Mouse (Mus musculus) G1E (cell line): Measurements from ENCODE around the gene Rnf181. TPM values are rescaled to one million over a fixed set of nuclear protein-coding genes. Genes with fewer than 3 reads are reported as not detected.

Experiments used
- ATAC-seq: 2 replicates; pipeline ENCODE4 v1.8.0; 2016; ENCODE audit warnings: mild to moderate bottlenecking; ENCODE audit not compliant: insufficient number of reproducible peaks, poor library complexity, low FRiP score, severe bottlenecking; ENCODE audit errors: extremely low read depth
- DNase-seq: peaks from one replicate; pipeline ENCODE4 v3.0.0; 2012; ENCODE audit warnings: low spot score
- H3K27me3 ChIP-seq: 2 replicates; pipeline ENCODE4 v1.6.1; 2012; ENCODE audit warnings: mild to moderate bottlenecking, low read length, inconsistent platforms; ENCODE audit not compliant: insufficient read depth
- H3K36me3 ChIP-seq: replicated peaks from 2 replicates; pipeline ENCODE3; 2012; ENCODE audit warnings: mild to moderate bottlenecking, inconsistent platforms
- H3K4me1 ChIP-seq: 2 replicates; pipeline ENCODE4 v1.6.1; 2012; ENCODE audit warnings: low read depth, low read length, inconsistent platforms, mixed read lengths; ENCODE audit not compliant: insufficient read depth
- H3K4me3 ChIP-seq: 2 replicates; pipeline ENCODE4 v1.5.1; 2012; ENCODE audit warnings: low read depth, mild to moderate bottlenecking, inconsistent platforms, low read length, moderate library complexity, mixed read lengths
- H3K9me3 ChIP-seq: replicated peaks from 2 replicates; pipeline ENCODE4 v1.6.1; 2012; ENCODE audit warnings: inconsistent platforms
- CTCF ChIP-seq: IDR thresholded peaks from 2 replicates; pipeline ENCODE4 v1.5.1; 2012; ENCODE audit warnings: low read depth, low read length, inconsistent platforms, mixed read lengths
- GATA1 ChIP-seq: IDR thresholded peaks from 2 replicates; pipeline ENCODE4 v1.6.1; 2012; ENCODE audit warnings: borderline replicate concordance, low read length, inconsistent platforms, mixed read lengths
- GATA2 ChIP-seq: IDR thresholded peaks from 2 replicates; pipeline ENCODE4 v1.6.1; 2012; ENCODE audit warnings: low read depth, low read length, inconsistent platforms, borderline replicate concordance
- POLR2AphosphoS5 ChIP-seq: IDR thresholded peaks from 2 replicates; pipeline ENCODE4 v1.6.1; 2012; ENCODE audit warnings: low read depth, low read length, inconsistent platforms; ENCODE audit not compliant: insufficient replicate concordance
- TAL1 ChIP-seq: conservative IDR thresholded peaks from 2 replicates; pipeline ENCODE4 v1.6.1; 2012; ENCODE audit warnings: low read depth, low read length, inconsistent platforms, mixed read lengths
- polyA plus RNA-seq: library from polyadenylated mRNA; stranded (reverse); fragments of >175 nt; gene quantifications from 2 replicates; pipeline ENCODE4 v1.2.3, GENCODE M21; 2012
- total RNA-seq, 2 experiments: library from RNA; stranded (forward) in 1 of 2; stranded (reverse) in 1 of 2; fragments of 200-1000 nt in 1 of 2; fragments of >200 nt in 1 of 2; fragmentation: Nextera tagmentation in 1 of 2; gene quantifications; 2 replicates each; pipeline ENCODE4 v1.2.3; 2014 to 2017

Gene Rnf181
- total and polyA plus RNA-seq, 3 experiments: 153 to 244 (median 165) TPM

GRCm38 (mm10) chr6:72409567-72409966 is 42.8 kb upstream of the Rnf181 start:
- ATAC-seq (no peak), DNase-seq (no peak)
- no peaks in the 10 kb centered on the region for H3K9me3 ChIP-seq
- H3K4me3 ChIP-seq: no peak overlapping the region
- peaks cover 31% of the 10 kb centered on the region for H3K4me1 ChIP-seq
- TF ChIP-seq CTCF (peak; percentile 48), GATA2 (no peak)
- H3K27me3 ChIP-seq: peaks cover 5% of the 10 kb centered on the region; the same call in 1 of the 2 replicates
- H3K36me3 ChIP-seq: peaks cover 8% of the 10 kb centered on the region

- Histone ChIP-seq H3K36me3 (peaks cover 8% of the 10 kb centered on the region), H3K4me1 (peaks cover 25% of the 10 kb centered on the region), H3K9me3 (no peaks in the 10 kb centered on the region), H3K27me3 (peaks cover 5% of the 10 kb centered on the region; the same call in 1 of the 2 replicates), H3K4me3 (no peak overlapping the region)
- DNase-seq (no peak), ATAC-seq (peak; percentile 91)
- no peak for TF ChIP-seq POLR2AphosphoS5
- peak; percentile 96 for TF ChIP-seq CTCF
These were observed 40.4 kb upstream of the Rnf181 start for GRCm38 (mm10) chr6:72407119-72407518.

- Histone ChIP-seq H3K27me3 (no peaks in the 10 kb centered on the region), H3K4me1 (peaks cover 26% of the 10 kb centered on the region), H3K36me3 (peaks cover 8% of the 10 kb centered on the region), H3K4me3 (no peak overlapping the region), H3K9me3 (no peaks in the 10 kb centered on the region)
- no peak for TF ChIP-seq TAL1
- TF ChIP-seq CTCF: no peak
- no peak for TF ChIP-seq GATA2
- TF ChIP-seq POLR2AphosphoS5: no peak
- TF ChIP-seq GATA1: no peak
- DNase-seq (no peak), ATAC-seq (no peak)
These were observed 38.6 kb upstream of the Rnf181 start for GRCm38 (mm10) chr6:72405356-72405755.

- ATAC-seq (no peak), DNase-seq (no peak)
- H3K4me1 ChIP-seq: peaks cover 45% of the 10 kb centered on the region
- H3K4me3 ChIP-seq: no peak overlapping the region
- no peaks in the 10 kb centered on the region for H3K9me3 ChIP-seq
- TF ChIP-seq GATA2 (no peak), CTCF (peak; percentile 70), POLR2AphosphoS5 (no peak), TAL1 (no peak)
- peaks cover 31% of the 10 kb centered on the region for H3K36me3 ChIP-seq
- no peaks in the 10 kb centered on the region for H3K27me3 ChIP-seq
These were observed 35.1 kb upstream of the Rnf181 start for GRCm38 (mm10) chr6:72401875-72402274.

- Histone ChIP-seq H3K27me3 (no peaks in the 10 kb centered on the region), H3K4me1 (peaks cover 48% of the 10 kb centered on the region), H3K9me3 (no peaks in the 10 kb centered on the region), H3K36me3 (peaks cover 38% of the 10 kb centered on the region), H3K4me3 (no peak overlapping the region)
- DNase-seq (no peak), ATAC-seq (no peak)
- TF ChIP-seq GATA2 (no peak), CTCF (no peak), POLR2AphosphoS5 (no peak), GATA1 (no peak), TAL1 (no peak)
These were observed 33.2 kb upstream of the Rnf181 start for GRCm38 (mm10) chr6:72399967-72400366.

GRCm38 (mm10) chr6:72396837-72397251 is 30.1 kb upstream of the Rnf181 start:
- DNase-seq (no peak), ATAC-seq (no peak)
- Histone ChIP-seq H3K36me3 (peaks cover 66% of the 10 kb centered on the region), H3K27me3 (no peaks in the 10 kb centered on the region), H3K4me1 (peaks cover 69% of the 10 kb centered on the region), H3K4me3 (no peak overlapping the region), H3K9me3 (no peaks in the 10 kb centered on the region)
- TF ChIP-seq TAL1: no peak
- TF ChIP-seq POLR2AphosphoS5: no peak
- TF ChIP-seq GATA1: no peak
- no peak for TF ChIP-seq GATA2
- no peak for TF ChIP-seq CTCF

GRCm38 (mm10) chr6:72392341-72392740 is 25.6 kb upstream of the Rnf181 start:
- H3K9me3 ChIP-seq: no peaks in the 10 kb centered on the region
- peak overlapping the region; percentile 53; the same call in 1 of the 2 replicates for H3K4me3 ChIP-seq
- H3K4me1 ChIP-seq: peaks cover 69% of the 10 kb centered on the region
- no peaks in the 10 kb centered on the region for H3K27me3 ChIP-seq
- TF ChIP-seq GATA1: no peak
- TF ChIP-seq POLR2AphosphoS5: no peak
- no peak for TF ChIP-seq GATA2
- no peak for TF ChIP-seq CTCF
- TF ChIP-seq TAL1: no peak
- H3K36me3 ChIP-seq: peaks cover 74% of the 10 kb centered on the region
- DNase-seq (no peak), ATAC-seq (no peak)
